Mouse (Mus musculus) kidney, embryonic 16.5 days (tissue): ENCODE measurements around the gene Snrnp35. TPM values are rescaled to one million over a fixed set of nuclear protein-coding genes. Genes with fewer than 3 reads are reported as not detected.
A peak's percentile ranks its signal among the peaks of the same experiment; 100 is the strongest.
"Not testable (repeated sequence)": the region's sequence is repeated elsewhere in the genome, so short reads cannot be mapped to it uniquely, and the experiment has no call there.

ENCODE experiments used
- ATAC-seq: fragments of 200-750 bp; cut with Nextera tagmentation; 2 replicates; pipeline ENCODE4 v1.8.0; 2017; ENCODE audit warnings: moderate TSS enrichment; ENCODE audit not compliant: low FRiP score, low TSS enrichment
- H3K27ac ChIP-seq: fragments of 300-500 bp; sonication (generic); 2 replicates; pipeline ENCODE4 v1.5.1; 2014; ENCODE audit warnings: low read length
- H3K27me3 ChIP-seq: fragments of 300-500 bp; sonication (generic); 2 replicates; pipeline ENCODE4 v1.6.1; 2014; ENCODE audit warnings: low read length, control low read depth, mixed read lengths; ENCODE audit not compliant: insufficient read depth
- H3K36me3 ChIP-seq: fragments of 300-500 bp; sonication (generic); 2 replicates; pipeline ENCODE4 v1.6.1; 2014; ENCODE audit warnings: low read length, control low read depth, mixed read lengths; ENCODE audit not compliant: insufficient read depth
- H3K4me1 ChIP-seq: fragments of 300-500 bp; sonication (generic); 2 replicates; pipeline ENCODE4 v1.6.1; 2014; ENCODE audit warnings: low read length, control low read depth, mixed read lengths; ENCODE audit not compliant: insufficient read depth
- H3K4me2 ChIP-seq: fragments of 300-500 bp; sonication (generic); replicated peaks from 2 replicates; pipeline ENCODE4 v1.6.1; 2014; ENCODE audit warnings: low read depth, low read length
- H3K4me3 ChIP-seq: fragments of 300-500 bp; sonication (generic); 2 replicates; pipeline ENCODE4 v1.5.1; 2014; ENCODE audit warnings: mild to moderate bottlenecking, low read length
- H3K9ac ChIP-seq: fragments of 300-500 bp; sonication (generic); replicated peaks from 2 replicates; pipeline ENCODE4 v1.6.1; 2014; ENCODE audit warnings: low read length
- H3K9me3 ChIP-seq: fragments of 300-500 bp; sonication (generic); 2 replicates; pipeline ENCODE4 v1.6.1; 2016; ENCODE audit warnings: low read length, control low read depth
- WGBS: fragments of 180-500 bp; shearing (Covaris S2); extraction: QIAGEN DNeasy Blood & Tissue Kit; methylation state at CpG from one replicate; pipeline ENCODE4 v1.1.7; 2014; 5-methylcytosine and 5-hydroxymethylcytosine counted together
- polyA plus RNA-seq: library from polyadenylated mRNA; unstranded; fragments of >200 nt; fragmentation: Nextera tagmentation; extraction: Ambion mirVana; gene quantifications from 2 replicates; pipeline ENCODE4 v1.2.1, GENCODE M21; 2015

Snrnp35 gene
- polyA plus RNA-seq, 1 experiment from 2014 or later = 29.4 TPM

DNA sequence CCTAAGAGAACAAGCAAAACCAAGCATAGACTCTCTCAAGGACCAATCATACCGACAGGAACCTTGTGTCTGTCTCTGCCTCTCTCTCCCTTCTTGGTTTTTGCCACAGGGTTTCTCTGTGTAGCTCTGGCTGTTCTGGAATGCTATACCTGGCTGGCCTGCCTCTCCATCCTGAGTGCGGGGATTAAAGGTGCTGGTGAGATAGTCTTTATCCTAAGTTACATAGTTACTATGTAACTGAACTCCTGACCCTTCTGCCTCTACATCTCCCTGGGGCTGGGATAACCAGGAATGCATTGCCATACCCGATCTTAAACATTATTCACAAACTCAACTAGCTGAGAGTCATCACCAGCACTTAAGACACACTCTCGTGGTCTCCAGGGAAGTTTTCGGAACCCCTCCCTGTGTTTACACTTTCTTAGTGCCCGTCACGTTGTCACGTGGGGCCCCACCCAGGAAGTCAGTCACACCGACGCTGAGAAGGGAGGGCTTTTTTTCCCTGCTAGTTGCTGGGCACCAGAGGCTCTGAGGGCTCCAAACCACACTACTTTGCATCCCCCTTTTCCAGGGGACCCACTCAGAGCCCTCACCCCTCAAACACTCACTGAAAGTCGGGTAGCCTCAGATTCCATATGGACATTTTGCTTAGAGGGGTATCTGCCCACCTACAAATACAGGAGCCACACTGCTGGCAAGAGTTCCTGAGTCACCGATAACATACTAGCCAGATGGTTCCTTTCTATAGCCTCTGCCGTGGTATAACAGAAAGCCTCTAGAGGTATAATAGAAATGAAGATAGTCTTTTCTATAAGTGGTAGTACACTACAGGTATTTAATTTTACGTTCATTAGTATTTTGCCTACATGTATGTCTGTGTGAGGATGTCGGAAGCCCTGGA is 13.9 kb downstream of the Snrnp35 start:
- 69% methylated on average over 15 of the region's 15 CpGs for WGBS
- Histone ChIP-seq H3K4me1 (peaks cover 7% of the 10 kb centered on the region; the same call in 1 of the 2 replicates), H3K27me3 (no peaks in the 10 kb centered on the region), H3K36me3 (peaks cover 47% of the 10 kb centered on the region), H3K9me3 (no peaks in the 10 kb centered on the region), H3K9ac (no peak overlapping the region), H3K27ac (no peak overlapping the region; the same call in 1 of the 2 replicates), H3K4me2 (no peak overlapping the region), H3K4me3 (no peak overlapping the region)
- ATAC-seq = no peak

DNA sequence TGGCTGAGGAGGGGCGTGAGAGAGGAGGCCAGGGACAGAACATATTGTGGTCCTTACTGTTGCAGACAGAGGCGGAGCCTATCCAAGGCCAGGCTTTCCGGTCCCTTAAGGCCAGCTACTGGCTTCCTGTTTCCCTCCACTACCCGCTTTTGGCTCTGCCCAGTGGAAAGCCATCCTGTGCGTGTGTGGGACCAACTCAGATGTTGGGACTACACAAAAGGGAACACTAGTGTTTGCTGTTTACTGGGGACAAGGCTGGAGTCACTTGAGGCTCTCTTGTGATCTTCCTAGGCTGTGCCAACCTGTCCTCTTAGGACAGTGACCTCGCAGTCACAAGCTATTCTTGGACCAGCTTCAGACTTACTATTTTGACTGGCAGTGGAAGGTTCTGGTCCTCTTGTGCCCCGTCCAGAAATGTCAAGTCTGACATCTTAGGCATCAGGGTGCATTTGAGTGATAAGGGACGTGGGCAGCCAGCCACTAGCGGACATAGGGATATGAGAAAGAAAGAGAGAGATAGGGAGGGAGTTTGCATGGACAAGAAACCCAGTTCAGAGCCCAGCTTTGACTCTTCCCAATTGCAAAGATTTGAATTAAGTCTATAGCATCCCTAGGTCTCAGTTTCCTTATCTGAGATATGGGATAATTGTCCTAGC is 15.4 kb downstream of the Snrnp35 start:
- 0 out of 2 replicates have a peak, but pooled peaks have one; percentile 71 for ATAC-seq
- peak overlapping the region; percentile 64 for H3K27ac ChIP-seq
- H3K9ac ChIP-seq = no peak overlapping the region
- WGBS = 77% methylated on average over 9 of the region's 9 CpGs
- H3K27me3 ChIP-seq = no peaks in the 10 kb centered on the region
- H3K4me2 ChIP-seq = no peak overlapping the region
- H3K36me3 ChIP-seq = peaks cover 45% of the 10 kb centered on the region
- H3K4me3 ChIP-seq = no peak overlapping the region
- H3K9me3 ChIP-seq = no peaks in the 10 kb centered on the region
- peaks cover 7% of the 10 kb centered on the region; the same call in 1 of the 2 replicates for H3K4me1 ChIP-seq

DNA sequence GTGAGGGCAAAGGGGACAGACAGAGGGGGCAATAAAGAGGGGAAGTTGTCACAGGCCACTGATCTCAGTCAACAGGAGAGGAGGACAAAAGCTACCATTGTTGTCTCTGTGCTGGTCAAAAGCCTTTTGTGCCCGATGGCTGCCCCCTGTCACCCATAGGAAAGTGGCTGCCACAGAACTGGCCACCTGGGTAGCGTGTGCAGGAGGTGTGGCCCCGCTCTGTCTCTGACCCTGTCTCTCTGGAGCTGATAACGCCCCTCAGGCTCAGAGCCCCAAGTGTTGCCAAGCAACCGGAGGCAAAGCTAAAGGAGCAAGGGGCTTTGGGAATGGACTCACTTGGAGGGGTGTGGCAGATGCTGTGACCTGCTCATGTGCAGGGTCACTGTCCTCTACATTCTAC is 16.1 kb downstream of the Snrnp35 start:
- H3K9me3 ChIP-seq = no peaks in the 10 kb centered on the region
- peak overlapping the region; percentile 64; the same call in 1 of the 2 replicates for H3K27ac ChIP-seq
- peaks cover 7% of the 10 kb centered on the region; the same call in 1 of the 2 replicates for H3K4me1 ChIP-seq
- WGBS = 60% methylated on average over 5 of the region's 5 CpGs
- H3K9ac ChIP-seq = no peak overlapping the region
- no peaks in the 10 kb centered on the region for H3K27me3 ChIP-seq
- H3K4me2 ChIP-seq = no peak overlapping the region
- no peak for ATAC-seq
- no peak overlapping the region for H3K4me3 ChIP-seq
- peaks cover 41% of the 10 kb centered on the region for H3K36me3 ChIP-seq

DNA sequence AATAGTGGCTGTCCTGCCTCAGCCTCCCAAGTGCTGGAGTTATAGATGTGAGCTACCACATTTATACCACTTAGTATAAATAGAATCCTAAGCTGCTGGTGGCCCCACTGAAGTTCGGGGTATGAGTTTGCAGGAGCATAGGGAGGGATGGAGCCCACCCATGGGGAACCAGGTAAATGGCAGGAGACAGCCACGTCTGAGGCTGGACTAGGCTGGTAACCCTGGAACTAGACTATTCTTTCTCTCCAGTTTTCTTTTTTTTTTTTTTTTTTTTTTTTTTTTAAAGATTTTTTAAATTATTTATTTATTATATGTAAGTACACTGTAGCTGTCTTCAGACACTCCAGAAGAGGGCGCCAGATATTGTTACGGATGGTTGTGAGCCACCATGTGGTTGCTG is 17.1 kb downstream of the Snrnp35 start:
- WGBS = 85% methylated on average over 2 of the region's 4 CpGs
- not testable (repeated sequence) for H3K4me1 ChIP-seq, H3K4me3 ChIP-seq, H3K4me2 ChIP-seq, H3K9me3 ChIP-seq, H3K27ac ChIP-seq, ATAC-seq, H3K9ac ChIP-seq, H3K27me3 ChIP-seq
- H3K36me3 ChIP-seq = peaks cover 40% of the 10 kb centered on the region

DNA sequence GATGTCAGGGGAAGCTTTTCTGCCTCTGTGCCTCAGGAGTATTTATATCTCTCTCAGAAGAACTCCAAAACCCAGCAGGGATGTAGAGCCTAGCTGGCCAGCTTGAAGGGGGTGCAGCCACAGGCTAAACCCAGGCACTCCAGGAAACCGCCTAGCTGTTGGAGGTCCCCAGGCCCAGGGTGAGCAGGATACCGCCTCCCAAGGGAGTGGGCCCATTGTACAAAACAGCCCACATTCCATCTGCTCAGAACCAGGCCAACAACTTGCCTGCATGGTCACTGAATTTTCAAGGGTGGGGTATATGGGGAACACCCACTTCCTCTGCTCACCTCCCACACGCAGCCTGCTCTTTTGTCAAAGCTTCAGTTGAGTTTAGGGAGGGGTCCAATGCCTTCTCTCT is 17.6 kb downstream of the Snrnp35 start:
- Histone ChIP-seq H3K9ac (no peak overlapping the region), H3K36me3 (peaks cover 43% of the 10 kb centered on the region), H3K4me1 (peaks cover 7% of the 10 kb centered on the region; the same call in 1 of the 2 replicates), H3K4me2 (no peak overlapping the region), H3K9me3 (no peaks in the 10 kb centered on the region), H3K4me3 (no peak overlapping the region), H3K27ac (no peak overlapping the region), H3K27me3 (no peaks in the 10 kb centered on the region)
- no peak for ATAC-seq
- WGBS = 89% methylated on average over 3 of the region's 3 CpGs

DNA sequence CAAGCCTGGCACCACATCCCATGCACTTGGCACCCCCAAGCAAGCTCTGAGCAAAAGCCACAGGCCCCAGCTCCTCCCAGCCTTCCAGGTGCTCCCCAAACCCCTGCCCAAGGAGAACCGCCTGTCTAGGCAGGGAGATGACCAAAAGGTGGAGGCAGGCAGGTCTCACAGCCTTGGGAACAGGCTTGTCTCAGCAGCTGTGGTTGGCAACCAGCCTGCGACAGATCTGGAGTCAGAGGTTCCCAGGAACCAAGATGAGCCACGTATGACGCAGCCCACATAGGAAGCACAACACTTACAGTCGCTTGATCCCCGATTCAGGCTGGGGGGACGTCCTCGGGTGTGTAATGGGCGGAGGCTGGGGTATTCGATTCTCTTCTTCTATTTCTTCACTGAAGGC is 18.6 kb downstream of the Snrnp35 start:
- Histone ChIP-seq H3K27ac (no peak overlapping the region), H3K4me2 (no peak overlapping the region), H3K4me3 (no peak overlapping the region), H3K4me1 (peaks cover 7% of the 10 kb centered on the region; the same call in 1 of the 2 replicates), H3K9ac (no peak overlapping the region), H3K9me3 (no peaks in the 10 kb centered on the region), H3K36me3 (peaks cover 40% of the 10 kb centered on the region), H3K27me3 (no peaks in the 10 kb centered on the region)
- 88% methylated on average over 10 of the region's 10 CpGs for WGBS
- ATAC-seq = no peak

DNA sequence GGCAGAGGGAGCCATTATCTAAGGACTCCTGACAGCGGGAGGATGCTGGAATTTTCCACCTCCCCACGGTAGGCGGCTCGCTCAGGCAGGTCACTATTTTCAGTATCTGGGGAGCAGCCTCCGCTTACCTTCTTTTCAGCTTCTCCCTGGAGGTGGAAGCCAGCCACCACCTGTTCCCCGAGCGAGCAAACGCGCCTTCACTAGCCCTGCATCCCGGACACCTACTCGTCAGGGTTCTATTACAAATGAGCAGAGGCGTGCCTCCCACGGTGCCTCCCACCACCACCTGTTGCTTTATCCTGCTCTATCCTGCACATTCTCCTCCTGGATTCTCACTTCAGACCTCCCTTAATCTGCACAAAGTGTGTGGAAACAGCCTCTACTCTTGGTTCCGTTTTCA is 20.8 kb downstream of the Snrnp35 start:
- Histone ChIP-seq H3K4me1 (peaks cover 12% of the 10 kb centered on the region), H3K27me3 (no peaks in the 10 kb centered on the region), H3K4me3 (no peak overlapping the region), H3K4me2 (no peak overlapping the region), H3K9me3 (no peaks in the 10 kb centered on the region), H3K9ac (no peak overlapping the region), H3K36me3 (peaks cover 40% of the 10 kb centered on the region), H3K27ac (no peak overlapping the region)
- 47% methylated on average over 14 of the region's 14 CpGs for WGBS
- no peak for ATAC-seq

DNA sequence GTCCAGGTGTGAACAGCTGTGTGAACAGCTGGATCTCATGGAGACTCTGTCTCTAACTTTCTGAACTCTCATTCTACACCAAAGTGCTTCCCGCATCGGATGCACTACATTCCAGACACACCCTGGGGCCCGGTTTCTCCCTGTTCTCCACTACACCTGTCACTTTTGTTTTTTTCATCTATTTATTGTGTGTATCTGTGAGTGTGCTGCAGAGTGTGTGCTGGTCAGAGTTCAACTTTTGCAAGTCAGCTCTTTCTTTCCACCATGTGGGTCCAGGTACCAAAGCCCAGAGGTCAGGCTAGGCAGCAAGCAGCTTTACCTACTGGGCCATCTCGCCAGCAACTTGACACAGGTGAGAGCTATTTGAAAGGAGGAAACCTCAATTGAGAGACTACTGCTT is 22.3 kb downstream of the Snrnp35 start:
- H3K4me2 ChIP-seq = no peak overlapping the region
- no peaks in the 10 kb centered on the region for H3K9me3 ChIP-seq
- no peak overlapping the region for H3K27ac ChIP-seq
- ATAC-seq = no peak
- 88% methylated on average over 4 of the region's 4 CpGs for WGBS
- peaks cover 11% of the 10 kb centered on the region for H3K4me1 ChIP-seq
- H3K9ac ChIP-seq = no peak overlapping the region
- H3K4me3 ChIP-seq = no peak overlapping the region
- no peaks in the 10 kb centered on the region for H3K27me3 ChIP-seq
- peaks cover 40% of the 10 kb centered on the region for H3K36me3 ChIP-seq

DNA sequence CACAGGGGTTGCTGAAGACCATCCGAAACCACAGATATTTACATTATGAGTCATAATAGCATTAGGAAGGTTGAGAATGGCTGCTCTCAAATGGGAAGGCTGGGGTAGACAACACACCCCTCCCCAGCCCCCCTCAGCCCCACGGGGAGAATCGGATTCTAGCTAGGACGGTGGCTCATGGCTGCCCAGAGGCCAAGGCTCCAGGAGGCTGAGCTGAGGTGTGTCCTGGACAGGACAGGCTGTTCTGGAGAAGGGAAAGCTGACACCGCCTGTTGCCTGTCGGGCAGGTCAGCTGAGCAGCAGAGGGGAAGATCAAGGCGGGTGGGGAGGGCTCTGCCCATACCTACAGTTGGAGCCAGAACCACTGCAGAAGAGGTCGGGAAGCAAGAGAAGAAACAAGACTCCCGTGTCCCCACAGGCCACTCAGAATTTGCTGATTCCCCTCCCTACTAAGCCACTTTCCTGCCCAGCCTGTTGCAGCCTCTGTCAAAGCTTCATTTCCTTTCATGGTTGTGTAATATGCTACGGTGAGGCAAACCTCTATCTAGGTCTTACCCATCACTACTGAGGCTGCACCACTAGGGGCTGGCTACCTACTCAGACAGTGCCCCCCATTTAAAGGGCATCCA is 23.9 kb downstream of the Snrnp35 start:
- Histone ChIP-seq H3K27ac (no peak overlapping the region), H3K4me1 (peaks cover 14% of the 10 kb centered on the region), H3K9me3 (no peaks in the 10 kb centered on the region), H3K4me3 (no peak overlapping the region), H3K9ac (0 out of 2 replicates have a peak overlapping the region, but pooled peaks have one; percentile 16), H3K4me2 (no peak overlapping the region), H3K36me3 (peaks cover 36% of the 10 kb centered on the region), H3K27me3 (no peaks in the 10 kb centered on the region)
- 39% methylated on average over 10 of the region's 10 CpGs for WGBS
- ATAC-seq = peak; percentile 50
